ENCODE assay signal across 26 mouse cellular contexts in the genomic region with DNA sequence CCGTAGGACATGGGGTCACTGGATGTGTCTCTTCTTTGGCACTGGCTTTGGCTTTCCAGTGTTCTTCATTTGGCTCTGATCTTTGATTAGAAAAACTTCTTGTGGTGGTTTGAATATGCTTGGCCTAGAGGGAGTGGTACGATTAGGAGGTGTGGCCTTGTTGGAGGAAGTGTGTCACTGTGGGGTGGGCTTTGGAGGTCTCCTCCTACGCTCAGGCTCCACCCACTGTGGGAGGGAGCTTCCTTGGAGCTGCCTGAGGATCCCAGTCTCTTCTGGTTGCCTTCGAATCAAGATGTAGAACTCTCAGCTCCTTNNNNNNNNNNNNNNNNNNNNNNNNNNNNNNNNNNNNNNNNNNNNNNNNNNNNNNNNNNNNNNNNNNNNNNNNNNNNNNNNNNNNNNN. TPM values are rescaled to one million over a fixed set of nuclear protein-coding genes. Genes with fewer than 3 reads are reported as not detected.
A peak's percentile ranks its signal among the peaks of the same experiment; 100 is the strongest.
DNase-seq lines count a peak whose midpoint lies in the region; ATAC-seq and TF ChIP-seq lines count a peak whose summit lies in the region.
"Had no signal": no experiment of that assay in that cellular context is flagged by ENCODE, and none has a peak within 500 bp of the region (broad histone marks: within the 10 kb centered on the region; RNA-seq: fewer than 3 reads in every experiment).

No protein-coding gene starts in this region.

- no peak for ATAC-seq in liver, postnatal 0 days
- no peak for ATAC-seq in stomach, postnatal 0 days (ENCODE audit: low FRiP score, low TSS enrichment)
- ATAC-seq: forebrain, embryonic 15.5 days; intestine, embryonic 15.5 days had no signal

- no peaks in the 10 kb centered on the region for H3K27me3 ChIP-seq in liver, postnatal 0 days (ENCODE audit: insufficient read depth, low read length)
- H3K27me3 ChIP-seq in stomach, postnatal 0 days (ENCODE audit: control insufficient read depth, insufficient read depth, low read length) = no peaks in the 10 kb centered on the region
- H3K27me3 ChIP-seq: forebrain, embryonic 15.5 days; heart, embryonic 15.5 days; intestine, embryonic 15.5 days had no signal

- H3K36me3 ChIP-seq in ES-E14 (ENCODE audit: control insufficient read depth, insufficient read depth, low read length, poor library complexity, severe bottlenecking) = no peaks in the 10 kb centered on the region
- no peaks in the 10 kb centered on the region for H3K36me3 ChIP-seq in liver, postnatal 0 days (replicated peaks; ENCODE audit: insufficient read depth, low read length)
- no peaks in the 10 kb centered on the region for H3K36me3 ChIP-seq in stomach, postnatal 0 days (ENCODE audit: control insufficient read depth, insufficient read depth, low read length)
- H3K36me3 ChIP-seq: embryonic facial prominence, embryonic 10.5 days; forebrain, embryonic 15.5 days; heart, embryonic 15.5 days; intestine, embryonic 15.5 days had no signal

- H3K4me1 ChIP-seq in ES-E14 (ENCODE audit: control insufficient read depth in 2 of 2, insufficient read depth in 2 of 2, low read length in 2 of 2, poor library complexity in 1 of 2) = peaks cover 0 to 5% of the 10 kb centered on the region in 2 experiments; a peak in 1 of 4 replicates
- H3K4me1 ChIP-seq in liver, postnatal 0 days (ENCODE audit: insufficient read depth) = no peaks in the 10 kb centered on the region
- no peaks in the 10 kb centered on the region for H3K4me1 ChIP-seq in stomach, postnatal 0 days (replicated peaks; ENCODE audit: control insufficient read depth, insufficient read depth)
- H3K4me1 ChIP-seq: embryonic facial prominence, embryonic 10.5 days; forebrain, embryonic 15.5 days; heart, embryonic 15.5 days; intestine, embryonic 15.5 days had no signal

- WGBS in liver, postnatal 0 days (ENCODE audit: insufficient replicate concordance) = 69% methylated on average over 4 of the region's 4 CpGs
- WGBS in stomach, postnatal 0 days = 85% methylated on average over 4 of the region's 4 CpGs

- no peak overlapping the region for H3K9ac ChIP-seq in ES-E14 (ENCODE audit: insufficient read depth, low read depth, low read length, poor library complexity, severe bottlenecking)
- no peak overlapping the region for H3K9ac ChIP-seq in liver, postnatal 0 days (replicated peaks)
- H3K9ac ChIP-seq in stomach, postnatal 0 days (ENCODE audit: low read length) = no peak overlapping the region
- H3K9ac ChIP-seq: forebrain, embryonic 15.5 days; heart, embryonic 15.5 days; hindbrain, embryonic 14.5 days; intestine, embryonic 15.5 days had no signal

- H3K27ac ChIP-seq in ES-E14 (ENCODE audit: insufficient read depth, low read depth, low read length, poor library complexity, severe bottlenecking) = no peak overlapping the region
- H3K27ac ChIP-seq in liver, postnatal 0 days (ENCODE audit: low read depth) = no peak overlapping the region
- H3K27ac ChIP-seq in stomach, postnatal 0 days (replicated peaks) = no peak overlapping the region
- H3K27ac ChIP-seq: embryonic facial prominence, embryonic 10.5 days; forebrain, embryonic 15.5 days; heart, adult 2 months; heart, embryonic 15.5 days; hindbrain, embryonic 14.5 days; intestine, embryonic 15.5 days had no signal

- no peak for TF ChIP-seq EP300 in liver, postnatal 0 days (IDR thresholded peaks at IDR 0.05; ENCODE audit: low read depth)
- TF ChIP-seq EP300 in stomach, postnatal 0 days (optimal IDR thresholded peaks at IDR 0.05) = no peak

- TF ChIP-seq CTCF in liver, postnatal 0 days (IDR thresholded peaks at IDR 0.05; ENCODE audit: low read depth) = no peak
- no peak for TF ChIP-seq CTCF in stomach, postnatal 0 days (IDR thresholded peaks at IDR 0.05; ENCODE audit: low read depth)

- no peak overlapping the region for H3K4me3 ChIP-seq in ES-E14 (ENCODE audit: insufficient read depth in 1 of 2, low read depth in 1 of 2, low read length in 2 of 2, poor library complexity in 1 of 2, severe bottlenecking in 1 of 2)
- no peak overlapping the region for H3K4me3 ChIP-seq in liver, postnatal 0 days (ENCODE audit: low read depth, low read length)
- no peak overlapping the region for H3K4me3 ChIP-seq in stomach, postnatal 0 days (ENCODE audit: low read depth, low read length)
- H3K4me3 ChIP-seq: embryonic facial prominence, embryonic 10.5 days; forebrain, embryonic 15.5 days; heart, adult 2 months; heart, embryonic 15.5 days; intestine, embryonic 15.5 days had no signal

- in situ Hi-C loops in ES-E14 (cut with MboI; ENCODE audit: low sequenced_read_pairs in 2 of 2, unreplicated experiment in 2 of 2) = no loop called here

- no peaks in the 10 kb centered on the region for H3K9me3 ChIP-seq in ES-E14 (ENCODE audit: control insufficient read depth, insufficient read depth, low read depth, low read length)
- no peaks in the 10 kb centered on the region for H3K9me3 ChIP-seq in liver, postnatal 0 days (ENCODE audit: low read length)
- H3K9me3 ChIP-seq in stomach, postnatal 0 days (ENCODE audit: control insufficient read depth, low read length) = no peaks in the 10 kb centered on the region
- H3K9me3 ChIP-seq: embryonic facial prominence, embryonic 10.5 days; forebrain, embryonic 15.5 days; heart, embryonic 15.5 days; intestine, embryonic 15.5 days had no signal

- H3K4me2 ChIP-seq in liver, postnatal 0 days (ENCODE audit: low read depth, low read length) = no peak overlapping the region
- H3K4me2 ChIP-seq in stomach, postnatal 0 days (replicated peaks; ENCODE audit: low read depth) = no peak overlapping the region
- H3K4me2 ChIP-seq: forebrain, embryonic 15.5 days; heart, embryonic 11.5 days; heart, embryonic 15.5 days; hindbrain, embryonic 14.5 days; intestine, embryonic 15.5 days had no signal

- DNase-seq in 3134 (ENCODE audit: extremely low read depth, insufficient read length, low spot score) (peak; percentile 34), 3T3-L1 (ENCODE audit: low read depth, low spot score) (peak; percentile 10), ES-E14 (ENCODE audit: low read depth, low spot score) (peak; percentile 37), ZHBTc4 (ENCODE audit: low read depth, low spot score) (peak; percentile 83)
- DNase-seq in liver, postnatal 0 days = no peak
- no peak for DNase-seq in cerebellum, adult 18-20 months
- DNase-seq in stomach, postnatal 0 days (ENCODE audit: low spot score) = no peak
- DNase-seq: adrenal gland, postnatal 10 days; cerebellum, adult 11 months; cerebellum, adult 9-10 months; cerebellum, postnatal 25 days; gastrocnemius, postnatal 14 days; heart, adult 2 months; heart, postnatal 14 days; kidney, adult 18-20 months had no signal

TF ChIP-seq in ES-E14, 5 proteins besides CTCF, POLR2A, EP300 and RAD21:
- TF ChIP-seq ZNF384 (IDR thresholded peaks at IDR 0.05; ENCODE audit: low read depth, low read length) (no peak), ZC3H11A (IDR thresholded peaks at IDR 0.05; ENCODE audit: borderline replicate concordance, low read depth, low read length) (no peak), CHD2 (IDR thresholded peaks at IDR 0.05; ENCODE audit: low read depth, low read length) (no peak), HCFC1 (IDR thresholded peaks at IDR 0.05; ENCODE audit: borderline replicate concordance, insufficient read depth, low read length) (no peak)
TF ChIP-seq in ES-E14: peak in this region for 0.

RNA-seq across cellular contexts. Expression of a gene that starts 13.8 kb away (rescaled TPM):
- not detected in 2 replicates for total RNA-seq in ES-E14 (2012; rRNA removed)
- 0.07 TPM in 1 of 2 replicates, not detected in the other for polyA plus RNA-seq in liver, postnatal 0 days (2015; fragmentation: Nextera tagmentation; extraction: Ambion mirVana)
- 0.07 and 0.08 TPM in 2 replicates for polyA plus RNA-seq in stomach, postnatal 0 days (2015; fragmentation: Nextera tagmentation; extraction: Ambion mirVana)
- total RNA-seq: adrenal gland, postnatal 10 days; adrenal gland, postnatal 4 days; gastrocnemius, postnatal 14 days; heart, adult 2 months; heart, postnatal 14 days; hematopoietic stem cell, adult 5-6 weeks had no signal
- polyA plus RNA-seq: cortical plate, adult 2 months; embryonic facial prominence, embryonic 10.5 days; embryonic facial prominence, embryonic 14.5 days; forebrain, embryonic 15.5 days; gonadal fat pad, adult 2 months; heart, adult 2 months had no signal

RNA-seq across cellular contexts. Expression of a gene that starts 35.6 kb away (rescaled TPM):
- total RNA-seq in ES-E14 (2012; rRNA removed) = 26.0 and 30.9 TPM in 2 replicates
- 16.2 and 16.7 TPM in 2 replicates for polyA plus RNA-seq in liver, postnatal 0 days (2015; fragmentation: Nextera tagmentation; extraction: Ambion mirVana)
- polyA plus RNA-seq in stomach, postnatal 0 days (2015; fragmentation: Nextera tagmentation; extraction: Ambion mirVana) = 32.3 and 32.9 TPM in 2 replicates

Comparison
In these comparisons a context has a peak if more than half of its experiments do, and no peak if none do; other contexts are left out.
1. DNase-seq: peak in 3134 (single experiment), 3T3-L1 (single experiment), ES-E14 (single experiment) and ZHBTc4 (single experiment); none in liver, postnatal 0 days (single experiment), cerebellum, adult 18-20 months (0 of 2) and stomach, postnatal 0 days (single experiment).